Mouse (Mus musculus): ENCODE measurements around the gene Inhbb. TPM values are rescaled to one million over a fixed set of nuclear protein-coding genes. Genes with fewer than 3 reads are reported as not detected.

Gene Inhbb
- polyA plus RNA-seq, 1 experiment = 0.51 TPM

DNA sequence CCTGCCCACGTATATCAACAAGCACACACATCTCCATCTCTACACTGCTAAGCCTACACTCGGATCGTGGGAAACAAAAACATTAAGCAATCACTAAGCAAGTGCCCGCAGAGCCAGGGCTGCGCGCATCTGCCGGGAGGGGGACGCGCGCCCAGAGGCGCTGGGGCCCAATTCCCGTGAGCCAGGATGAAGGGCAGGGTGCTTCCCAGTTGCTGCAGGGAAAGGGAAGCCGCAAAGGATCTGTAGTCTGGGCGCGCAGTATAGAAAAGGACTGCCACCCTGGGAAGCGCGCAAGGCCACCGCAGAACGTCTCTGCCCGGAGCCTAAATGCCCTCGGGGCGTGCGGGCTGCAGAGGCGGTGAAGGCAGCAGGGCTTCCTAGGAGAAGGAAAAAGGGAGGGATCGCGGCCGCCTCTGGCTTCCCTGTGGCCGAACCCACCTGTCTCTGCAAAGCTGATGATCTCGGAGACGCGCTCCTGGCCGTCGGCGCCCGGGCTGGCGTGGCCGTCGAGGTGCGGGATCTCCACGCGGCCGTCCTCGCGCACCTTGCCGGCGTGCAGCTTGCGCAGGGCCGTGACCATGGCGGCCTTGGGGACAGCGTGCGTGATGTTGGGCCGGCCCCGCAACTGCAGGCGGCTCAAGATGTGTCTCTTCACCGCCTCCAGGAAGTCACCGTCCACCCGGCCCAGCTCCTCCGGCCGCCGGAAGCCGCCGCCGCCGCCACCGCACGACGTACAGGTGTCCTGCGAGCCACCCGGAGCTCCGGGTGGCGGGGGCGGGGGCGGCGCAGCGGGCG, 1.7 kb downstream of the Inhbb start:
- no peak for TF ChIP-seq CTCF (IDR thresholded peaks at IDR 0.05; ENCODE audit: low read depth, low read length)
- TF ChIP-seq POLR2A (IDR thresholded peaks at IDR 0.05; ENCODE audit: borderline replicate concordance, low read depth, low read length) = no peak
- no peak overlapping the region for H3K27ac ChIP-seq (ENCODE audit: insufficient read depth, low read depth, low read length)
- H3K4me3 ChIP-seq (ENCODE audit: insufficient read depth, low read length) = no peak overlapping the region
- no peaks in the 10 kb centered on the region for H3K4me1 ChIP-seq (ENCODE audit: control insufficient read depth, insufficient read depth, low read length)

DNA sequence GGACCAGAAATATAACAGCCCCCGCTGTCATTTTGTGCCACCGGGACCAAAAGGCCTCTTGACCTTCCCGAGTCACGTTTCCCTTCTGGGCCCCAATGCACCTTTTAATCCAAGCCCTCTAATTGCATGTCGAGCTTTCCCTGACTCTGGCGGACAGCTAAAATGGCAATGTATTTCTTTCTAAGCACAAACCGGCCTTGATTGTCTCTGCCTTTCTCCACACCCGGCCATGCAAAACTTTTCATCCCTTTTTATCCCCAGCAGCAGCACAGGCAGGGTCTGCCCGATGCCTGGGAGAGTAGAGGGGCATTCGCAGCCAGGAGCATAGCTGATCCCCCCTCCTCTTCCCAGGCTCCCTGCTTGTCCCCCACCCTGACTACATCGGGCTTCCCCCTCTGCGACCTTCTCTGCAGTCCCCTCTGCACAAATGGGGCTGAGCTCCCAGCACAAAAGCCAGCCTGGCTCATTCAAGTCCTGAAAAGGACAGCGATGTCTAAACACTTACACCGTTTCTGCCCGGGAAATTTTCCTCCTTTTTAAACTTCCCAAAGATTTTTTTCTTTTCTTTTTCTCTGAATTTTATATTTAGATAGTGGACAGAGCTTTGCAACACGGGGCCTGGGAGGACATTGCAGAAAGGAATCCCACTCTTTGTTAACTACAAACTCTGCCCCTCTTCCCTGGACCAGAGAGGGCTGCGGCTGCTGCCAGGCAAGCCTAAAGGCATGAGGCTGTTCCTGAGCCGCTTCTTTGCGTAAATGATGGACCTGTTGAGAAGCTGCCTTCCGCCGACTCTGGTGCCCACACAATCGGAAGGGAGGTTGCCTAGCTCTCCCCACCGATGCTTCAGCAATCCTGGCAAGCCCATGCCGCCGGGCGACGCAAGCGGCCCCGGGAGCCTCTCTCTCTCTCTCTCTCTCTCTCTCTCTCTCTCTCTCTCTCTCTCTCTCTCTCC, 2.6 kb downstream of the Inhbb start:
- no peak overlapping the region for H3K4me3 ChIP-seq (ENCODE audit: insufficient read depth, low read length)
- H3K4me1 ChIP-seq (ENCODE audit: control insufficient read depth, insufficient read depth, low read length) = no peaks in the 10 kb centered on the region
- TF ChIP-seq CTCF (IDR thresholded peaks at IDR 0.05; ENCODE audit: low read depth, low read length) = no peak
- H3K27ac ChIP-seq (ENCODE audit: insufficient read depth, low read depth, low read length) = no peak overlapping the region

DNA sequence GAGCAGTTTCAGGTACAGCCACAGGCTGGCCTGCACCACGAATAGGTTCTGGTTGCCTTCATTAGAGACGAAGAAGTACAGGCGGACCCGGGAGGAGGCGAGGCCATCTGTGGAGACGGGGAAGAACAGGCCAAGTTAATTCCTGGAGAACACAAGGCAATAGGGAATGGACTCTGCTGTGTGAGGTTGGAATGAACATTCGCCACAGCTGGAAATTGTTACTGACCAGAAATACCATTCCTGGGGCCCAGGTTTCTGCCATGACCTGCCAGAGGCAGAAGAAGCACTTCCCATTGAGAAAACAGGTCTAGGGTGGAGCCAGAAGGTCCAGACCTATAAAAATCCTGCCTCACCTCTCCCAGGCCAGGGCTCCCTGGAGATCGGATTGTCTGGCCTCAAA, 4.1 kb downstream of the Inhbb start:
- TF ChIP-seq POLR2A (IDR thresholded peaks at IDR 0.05; ENCODE audit: borderline replicate concordance, low read depth, low read length) (no peak), CTCF (IDR thresholded peaks at IDR 0.05; ENCODE audit: low read depth, low read length) (no peak)
- Histone ChIP-seq H3K4me1 (ENCODE audit: control insufficient read depth, insufficient read depth, low read length) (no peaks in the 10 kb centered on the region), H3K27ac (ENCODE audit: insufficient read depth, low read depth, low read length) (no peak overlapping the region)

DNA sequence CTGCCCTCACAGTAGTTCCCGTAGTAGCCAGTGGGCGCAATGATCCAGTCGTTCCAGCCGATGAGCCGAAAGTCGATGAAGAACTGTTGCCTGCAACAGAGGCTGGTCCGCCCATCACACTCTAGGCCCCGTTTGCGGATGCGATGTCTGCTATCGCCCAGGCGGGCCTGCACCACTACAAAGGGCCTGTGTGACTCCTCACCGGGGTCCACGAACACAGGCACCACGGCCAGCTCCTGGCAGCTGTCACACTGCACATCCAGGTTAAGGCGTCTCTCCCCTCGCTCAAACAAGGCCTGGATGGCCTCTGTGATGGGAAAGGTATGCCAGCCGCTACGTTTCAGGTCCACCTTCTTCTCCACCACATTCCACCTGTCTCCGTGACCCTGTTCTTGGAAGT, 4.5 kb downstream of the Inhbb start:
- no peak overlapping the region for H3K27ac ChIP-seq (ENCODE audit: insufficient read depth, low read depth, low read length)
- H3K4me1 ChIP-seq (ENCODE audit: control insufficient read depth, insufficient read depth, low read length) = no peaks in the 10 kb centered on the region
- TF ChIP-seq CTCF (IDR thresholded peaks at IDR 0.05; ENCODE audit: low read depth, low read length) = no peak
- TF ChIP-seq POLR2A (IDR thresholded peaks at IDR 0.05; ENCODE audit: borderline replicate concordance, low read depth, low read length) = no peak
- H3K4me3 ChIP-seq (ENCODE audit: insufficient read depth, low read length) = no peak overlapping the region

More for the DNA sequence above, 4.1 kb downstream of the Inhbb start:
- H3K4me3 ChIP-seq (ENCODE audit: insufficient read depth, low read length) = no peak overlapping the region

DNA sequence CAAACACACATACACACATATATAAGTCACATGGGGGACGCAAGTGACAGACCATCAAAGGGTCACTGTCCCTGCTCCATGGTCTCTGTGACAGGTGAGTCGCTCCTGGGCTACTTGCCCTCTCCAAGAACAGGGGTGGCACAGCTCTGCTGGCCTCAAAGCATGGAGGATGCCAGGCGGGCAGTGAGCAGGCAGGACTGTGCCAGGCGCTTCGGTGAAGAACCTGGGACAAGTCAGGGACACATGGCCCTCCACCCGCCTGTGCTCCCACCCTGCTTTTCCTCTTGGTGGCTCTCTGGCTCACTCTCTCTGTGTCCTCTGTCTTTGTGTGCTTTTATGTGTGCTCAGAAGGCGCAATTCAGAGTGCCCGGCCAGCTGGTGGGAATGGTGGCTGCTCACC, 5.4 kb downstream of the Inhbb start:
- no peak for TF ChIP-seq CTCF (IDR thresholded peaks at IDR 0.05; ENCODE audit: low read depth, low read length)
- TF ChIP-seq POLR2A (IDR thresholded peaks at IDR 0.05; ENCODE audit: borderline replicate concordance, low read depth, low read length) = no peak
- no peaks in the 10 kb centered on the region for H3K4me1 ChIP-seq (ENCODE audit: control insufficient read depth, insufficient read depth, low read length)
- no peak overlapping the region for H3K27ac ChIP-seq (ENCODE audit: insufficient read depth, low read depth, low read length)

DNA sequence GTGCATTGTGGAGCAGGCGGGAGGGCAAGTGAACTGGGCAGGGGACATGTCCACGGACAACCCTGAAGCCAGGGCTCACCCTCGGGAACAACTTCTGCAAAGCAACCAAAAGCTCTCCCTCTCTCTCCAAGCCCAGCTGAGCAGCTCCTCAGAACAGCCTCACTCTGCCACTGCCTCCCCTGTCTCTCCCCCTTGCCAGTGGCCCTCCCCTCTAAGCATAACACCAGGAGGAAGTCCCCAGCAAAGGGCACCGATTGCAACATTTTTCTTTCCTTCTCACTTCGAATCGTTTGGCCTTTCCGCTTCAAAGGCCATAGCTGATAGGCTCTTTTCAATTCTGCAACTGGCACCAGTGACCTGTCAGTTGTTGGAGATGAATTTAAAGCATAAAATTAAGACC, 5.9 kb downstream of the Inhbb start:
- no peak for TF ChIP-seq CTCF (IDR thresholded peaks at IDR 0.05; ENCODE audit: low read depth, low read length)
- no peak for TF ChIP-seq POLR2A (IDR thresholded peaks at IDR 0.05; ENCODE audit: borderline replicate concordance, low read depth, low read length)
- no peaks in the 10 kb centered on the region for H3K4me1 ChIP-seq (ENCODE audit: control insufficient read depth, insufficient read depth, low read length)
- H3K27ac ChIP-seq (ENCODE audit: insufficient read depth, low read depth, low read length) = no peak overlapping the region
- no peak overlapping the region for H3K4me3 ChIP-seq (ENCODE audit: insufficient read depth, low read length)

More for the DNA sequence above, 5.4 kb downstream of the Inhbb start:
- no peak overlapping the region for H3K4me3 ChIP-seq (ENCODE audit: insufficient read depth, low read length)

DNA sequence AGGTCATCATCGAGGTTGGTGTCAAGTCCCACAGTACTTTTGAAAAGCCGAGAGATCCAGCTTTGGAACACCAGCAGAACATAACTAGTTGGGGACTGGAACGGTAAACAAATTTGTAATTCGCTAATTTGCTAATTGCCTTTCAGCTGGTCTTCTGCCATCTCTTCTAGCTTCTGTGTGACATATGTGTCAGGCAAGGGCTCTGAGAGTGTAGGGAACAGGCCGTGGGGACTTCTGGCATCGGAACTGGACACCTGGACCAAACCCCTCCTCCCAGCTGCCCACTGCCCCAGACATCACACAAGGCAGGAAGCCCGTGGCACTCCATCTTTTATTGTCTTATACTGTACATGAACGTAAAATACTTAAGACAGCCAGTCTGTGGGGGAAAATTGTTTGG, 6.9 kb downstream of the Inhbb start:
- TF ChIP-seq POLR2A (IDR thresholded peaks at IDR 0.05; ENCODE audit: borderline replicate concordance, low read depth, low read length) (no peak), CTCF (IDR thresholded peaks at IDR 0.05; ENCODE audit: low read depth, low read length) (no peak)
- Histone ChIP-seq H3K27ac (ENCODE audit: insufficient read depth, low read depth, low read length) (no peak overlapping the region), H3K4me3 (ENCODE audit: insufficient read depth, low read length) (no peak overlapping the region), H3K4me1 (ENCODE audit: control insufficient read depth, insufficient read depth, low read length) (no peaks in the 10 kb centered on the region)

DNA sequence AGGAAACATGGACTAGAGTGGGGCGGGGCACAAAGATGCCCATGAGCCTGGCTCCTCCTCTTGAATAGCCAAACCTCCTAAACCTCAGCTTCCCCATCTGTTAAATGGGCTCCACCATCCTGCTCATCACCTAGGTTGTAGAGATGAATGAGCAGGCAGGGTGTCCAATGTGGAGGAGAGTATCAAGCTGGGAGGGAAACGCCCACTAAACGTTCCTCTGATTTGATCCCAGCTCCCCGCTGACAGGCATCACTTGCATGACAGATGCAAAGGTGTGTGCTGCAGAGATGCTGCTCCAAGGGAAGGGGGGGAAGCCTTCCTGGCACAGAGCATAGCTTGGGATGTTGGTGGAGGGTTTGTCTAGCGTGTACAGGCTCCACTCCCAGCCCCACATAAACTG, 11.4 kb downstream of the Inhbb start:
- no peak for TF ChIP-seq CTCF (IDR thresholded peaks at IDR 0.05; ENCODE audit: low read depth, low read length)
- no peak for TF ChIP-seq POLR2A (IDR thresholded peaks at IDR 0.05; ENCODE audit: borderline replicate concordance, low read depth, low read length)
- no peaks in the 10 kb centered on the region for H3K4me1 ChIP-seq (ENCODE audit: control insufficient read depth, insufficient read depth, low read length)
- no peak overlapping the region for H3K27ac ChIP-seq (ENCODE audit: insufficient read depth, low read depth, low read length)
- no peak overlapping the region for H3K4me3 ChIP-seq (ENCODE audit: insufficient read depth, low read length)

DNA sequence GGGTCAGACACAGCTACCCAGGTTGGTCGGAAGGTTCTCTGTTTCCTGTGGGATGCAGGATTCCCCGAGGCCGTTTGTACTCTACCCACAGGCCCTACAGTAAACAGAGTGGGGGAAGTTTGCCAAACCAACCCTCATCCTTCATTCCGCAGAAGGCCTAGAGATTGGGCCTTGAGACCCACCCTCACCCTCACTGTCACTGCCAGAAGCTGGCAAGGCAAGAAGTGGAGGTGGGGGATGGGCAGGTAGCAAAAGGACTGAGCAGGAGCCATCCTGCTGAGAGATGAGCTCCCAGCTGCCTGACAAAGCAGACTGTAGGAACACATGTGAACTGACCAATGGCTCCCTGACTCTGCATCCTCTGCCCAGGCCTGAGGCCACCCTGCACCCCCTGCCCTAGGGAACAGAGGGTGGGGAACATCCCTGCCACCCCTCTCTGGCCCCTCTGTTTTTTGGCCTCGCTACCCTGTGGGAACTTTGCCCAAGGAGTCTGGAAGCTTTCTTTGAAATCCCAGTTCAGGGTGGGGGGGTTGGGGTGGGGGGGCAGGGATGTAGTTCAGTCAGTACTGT, 12.4 kb downstream of the Inhbb start:
- no peak overlapping the region for H3K27ac ChIP-seq (ENCODE audit: insufficient read depth, low read depth, low read length)
- TF ChIP-seq CTCF (IDR thresholded peaks at IDR 0.05; ENCODE audit: low read depth, low read length) (no peak), POLR2A (IDR thresholded peaks at IDR 0.05; ENCODE audit: borderline replicate concordance, low read depth, low read length) (no peak)
- H3K4me3 ChIP-seq (ENCODE audit: insufficient read depth, low read length) = no peak overlapping the region
- no peaks in the 10 kb centered on the region for H3K4me1 ChIP-seq (ENCODE audit: control insufficient read depth, insufficient read depth, low read length)
